Mouse (Mus musculus): Measurements from ENCODE around the gene Gm35315. TPM values are rescaled to one million over a fixed set of nuclear protein-coding genes. Genes with fewer than 3 reads are reported as not detected.

Gm35315 gene
- 0.67 and 0.71 TPM in 2 replicates for polyA plus RNA-seq (2012; rRNA removed)

DNA sequence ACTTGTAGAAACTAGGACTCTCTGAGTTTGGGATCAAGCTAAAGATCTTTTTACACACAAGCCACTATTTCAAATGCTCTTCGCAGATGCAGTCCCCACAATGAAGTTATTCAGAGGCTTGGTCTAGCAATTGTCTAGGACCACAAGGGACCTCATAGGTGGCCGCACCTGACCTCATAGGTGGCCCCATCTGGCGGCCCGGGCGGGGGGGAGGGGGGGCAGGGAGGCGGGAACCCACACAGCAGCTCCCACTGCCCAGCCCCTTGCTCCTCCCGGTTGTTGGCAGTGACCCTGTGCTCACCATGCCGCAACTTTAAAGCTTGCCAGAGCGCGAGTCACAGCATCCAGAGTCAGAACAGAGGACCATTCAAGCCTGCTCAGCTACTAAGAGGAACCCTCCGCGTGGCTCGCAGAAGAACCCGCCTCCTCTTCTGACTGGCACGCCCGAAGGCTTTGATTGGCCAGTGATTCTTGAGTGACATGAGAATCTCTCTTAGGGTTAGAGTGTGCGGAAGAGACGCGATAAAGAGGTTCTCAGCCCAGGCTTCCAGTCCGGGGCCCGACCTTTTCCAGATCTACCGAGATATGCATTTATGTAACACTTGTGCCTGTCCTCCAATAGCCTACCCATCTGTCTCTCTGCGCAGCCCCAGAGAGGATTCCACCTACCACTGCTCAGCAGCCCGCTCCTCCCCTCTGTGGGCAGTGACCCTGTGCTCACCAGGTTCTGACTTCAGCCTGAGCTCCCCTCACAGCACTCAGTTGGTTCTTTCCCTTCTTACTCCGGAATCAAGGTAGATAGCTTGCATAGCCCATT, at the start of gene Gm35315:
TSS of gene Gm35315 (minus strand) at position 391 of the 817 bp plus-strand sequence.

DNA sequence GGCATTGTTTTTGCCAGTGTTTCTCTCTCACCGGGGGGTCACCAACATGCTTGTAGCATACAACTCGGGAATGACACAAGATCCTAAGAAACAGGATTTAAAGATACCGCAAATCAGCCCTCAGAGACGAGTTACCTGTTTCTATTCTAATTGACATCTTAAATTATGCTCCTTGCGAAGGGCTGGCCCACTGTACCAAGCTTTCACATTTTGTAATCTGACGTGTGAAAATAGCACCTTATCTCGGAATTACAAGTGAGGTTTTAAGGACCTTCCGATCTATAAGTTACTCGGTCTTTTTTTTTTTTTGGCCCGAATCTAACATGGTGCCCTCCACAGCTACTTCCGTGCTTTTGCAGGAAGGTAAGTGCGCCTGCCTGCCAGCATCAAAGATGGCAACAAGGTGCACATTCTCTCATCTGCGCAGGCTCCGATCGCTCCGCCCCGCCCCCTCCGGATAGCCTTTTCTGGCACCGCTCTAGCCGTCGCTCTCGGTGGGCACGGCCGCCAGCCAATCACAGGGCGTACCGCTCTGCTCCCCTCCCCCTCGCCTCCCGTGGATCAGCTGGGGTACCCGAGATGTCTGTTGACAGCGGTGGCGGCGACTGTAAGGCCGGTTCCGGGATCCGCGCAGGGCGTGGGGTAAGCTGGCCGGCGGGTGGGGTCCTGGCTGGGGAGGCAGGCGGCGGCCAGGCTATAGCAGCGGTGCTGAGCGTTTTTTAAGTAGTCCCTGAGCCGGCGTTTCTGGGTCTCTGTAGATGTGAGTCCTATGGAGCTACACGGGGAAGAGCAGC, 41.3 kb upstream of the Gm35315 start, which contains the start of gene Chfr:
TSS of gene Chfr (plus strand) at position 550 of the 794 bp plus-strand sequence.

DNA sequence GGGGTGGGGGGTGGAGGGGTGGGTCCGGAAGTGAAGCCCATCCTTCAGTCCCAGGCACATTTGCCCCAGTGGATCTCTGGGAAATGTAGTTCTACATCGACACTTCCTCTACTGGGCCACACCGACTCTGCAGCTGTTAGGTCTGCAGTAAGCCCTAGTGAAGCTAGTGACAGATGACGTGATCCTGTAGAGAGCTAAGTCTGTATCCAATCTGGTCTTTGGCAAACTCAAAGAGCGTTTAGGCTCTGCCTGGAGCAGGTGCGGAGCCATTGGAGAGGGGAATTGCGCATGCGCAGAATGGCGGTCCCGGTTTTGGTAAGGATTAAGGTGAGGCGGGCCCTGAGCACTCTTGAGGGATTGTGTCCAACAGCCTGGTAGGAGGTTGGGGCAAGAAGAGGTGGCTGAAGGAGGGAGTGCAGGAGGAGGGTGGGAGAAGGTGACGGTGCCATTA, 15.8 kb upstream of the Gm35315 start, which contains the start of gene Zfp605:
TSS of gene Zfp605 (plus strand) at position 102 of the 451 bp plus-strand sequence.

DNA sequence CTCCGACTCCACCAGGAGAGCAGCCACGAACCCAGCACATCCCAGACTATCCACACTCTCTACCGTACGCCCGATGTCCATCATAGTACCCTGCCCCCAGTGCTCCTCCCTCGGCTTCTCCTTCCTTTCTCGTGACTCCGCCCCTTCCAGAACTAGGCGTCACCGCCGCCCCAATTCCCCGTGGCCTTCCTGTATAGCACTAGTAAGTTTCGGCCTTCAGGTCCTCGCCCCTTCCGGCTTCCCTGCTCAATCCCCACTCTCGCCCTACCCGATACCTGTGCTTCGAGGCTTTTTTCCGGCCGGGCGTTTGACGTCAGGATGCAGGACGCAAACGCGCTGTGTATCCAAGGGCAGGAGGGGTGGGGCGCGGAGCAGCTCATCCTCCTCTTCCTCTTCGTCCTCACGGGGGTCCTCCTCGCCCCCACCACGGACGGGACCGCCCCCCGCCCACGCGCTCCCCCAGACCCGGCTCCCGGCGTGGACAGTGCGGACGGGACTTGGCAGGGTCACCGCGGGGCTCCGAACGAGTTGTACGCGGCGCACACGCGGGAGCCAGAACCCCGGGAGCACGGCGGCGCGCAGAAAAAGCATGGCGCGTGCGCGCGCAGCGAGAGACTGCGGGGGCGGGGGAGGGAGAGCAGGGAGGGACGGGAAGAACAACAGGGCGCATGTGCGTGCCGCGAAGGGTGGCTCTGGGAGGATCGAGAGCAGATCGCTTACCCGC, 13.5 kb upstream of the Gm35315 start, which contains the start of gene Gtpbp6:
TSS of gene Gtpbp6 (minus strand) at position 617 of the 724 bp plus-strand sequence.

DNA sequence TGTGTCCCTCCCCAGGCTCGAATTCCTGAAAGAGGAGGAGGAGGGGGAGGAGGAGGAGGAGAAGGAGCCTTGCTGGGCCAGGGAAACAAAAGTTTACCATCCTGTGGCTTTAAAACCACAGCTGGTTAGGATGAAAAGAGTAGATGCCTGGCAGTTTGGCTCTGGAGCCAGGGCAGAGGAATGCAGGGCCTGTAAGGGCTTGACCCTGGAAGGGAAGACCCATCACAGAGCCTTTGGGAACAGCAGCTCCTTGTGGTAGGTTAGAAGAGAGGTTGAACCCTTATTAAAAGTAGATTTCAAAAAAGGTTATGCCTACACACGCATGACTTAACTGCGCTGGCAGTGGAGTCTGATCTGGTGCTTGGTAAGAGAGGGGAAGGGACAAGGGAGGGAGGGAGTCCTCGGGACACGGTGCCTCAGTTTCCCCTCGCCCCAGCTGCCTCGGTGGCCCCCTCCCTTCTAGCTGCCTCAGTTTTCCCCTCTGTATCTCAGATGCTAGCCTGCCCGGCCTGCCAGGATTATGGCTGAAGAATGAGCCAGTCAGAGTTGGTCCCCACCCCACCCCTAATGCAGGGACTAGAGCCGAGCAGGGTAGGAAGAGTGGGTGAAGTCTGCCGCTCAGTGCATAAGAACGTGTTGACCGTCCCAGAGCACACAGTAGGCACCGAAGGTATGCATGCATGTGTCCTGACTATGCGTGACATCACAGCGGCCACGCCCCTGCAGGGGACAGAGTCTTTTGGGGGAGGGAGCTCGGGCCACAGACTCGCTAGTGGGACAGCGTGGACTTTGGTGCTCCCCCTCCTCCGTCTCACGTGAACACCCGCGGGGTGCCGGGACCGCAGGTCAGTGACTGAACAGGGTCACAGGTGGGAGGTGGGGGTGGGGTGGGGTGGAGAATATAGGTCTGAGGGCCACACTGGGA, 5.7 kb upstream of the Gm35315 start, which contains the start of gene Plcxd1:
TSS of gene Plcxd1 (plus strand) at position 314 of the 925 bp plus-strand sequence.

DNA sequence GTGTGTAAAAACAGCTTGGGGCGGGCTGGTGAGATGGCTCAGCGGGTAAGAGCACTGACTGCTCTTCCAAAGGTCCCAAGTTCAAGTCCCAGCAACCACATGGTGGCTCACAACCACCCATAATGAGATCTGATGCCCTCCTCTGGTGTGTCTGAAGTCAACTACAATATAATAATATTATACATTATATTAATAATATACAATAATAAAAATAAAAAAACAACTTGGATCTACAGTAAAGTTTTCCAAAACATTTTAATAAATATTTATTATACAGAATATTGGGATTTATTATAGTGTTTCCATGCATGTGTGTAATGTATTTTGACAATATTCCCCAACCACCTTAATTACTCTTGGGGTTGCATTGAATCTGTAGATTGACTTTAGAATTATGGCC, 21.8 kb downstream of the Gm35315 start, which contains the start of gene Gm17655:
TSS of gene Gm17655 (minus strand) at position 101 of the 400 bp plus-strand sequence.

Other genes with a start within 250 kb of the Gm35315 start
- gene Gm15446, start 171.0 kb downstream of the Gm35315 start, polyA plus RNA-seq (2012; rRNA removed): 0.03 and 0.08 TPM in 2 replicates
- 44.7 and 46.9 TPM in 2 replicates for gene Zfp932, start 97.9 kb downstream of the Gm35315 start, polyA plus RNA-seq (2012; rRNA removed)
- gene Gm17655, start 21.9 kb downstream of the Gm35315 start, polyA plus RNA-seq (2012; rRNA removed): 0.79 and 1.5 TPM in 2 replicates
- gene Plcxd1, start 5.5 kb upstream of the Gm35315 start, polyA plus RNA-seq (2012; rRNA removed): 8.8 and 9.1 TPM in 2 replicates
- 220 and 234 TPM in 2 replicates for gene Gtpbp6, start 13.8 kb upstream of the Gm35315 start, polyA plus RNA-seq (2012; rRNA removed)
- 9.3 and 9.8 TPM in 2 replicates for gene Zfp605, start 15.7 kb upstream of the Gm35315 start, polyA plus RNA-seq (2012; rRNA removed)
- 105 and 112 TPM in 2 replicates for gene Chfr, start 41.4 kb upstream of the Gm35315 start, polyA plus RNA-seq (2012; rRNA removed)
- 18.7 and 20.3 TPM in 2 replicates for gene Golga3, start 82.3 kb upstream of the Gm35315 start, polyA plus RNA-seq (2012; rRNA removed)
- gene Ankle2, start 136.6 kb upstream of the Gm35315 start, polyA plus RNA-seq (2012; rRNA removed): 17.2 and 19.1 TPM in 2 replicates
- 56.2 and 59.1 TPM in 2 replicates for gene Pgam5, start 175.5 kb upstream of the Gm35315 start, polyA plus RNA-seq (2012; rRNA removed)
- 5.2 and 6.8 TPM in 2 replicates for gene Pxmp2, start 191.8 kb upstream of the Gm35315 start, polyA plus RNA-seq (2012; rRNA removed)
- 7.8 and 8.8 TPM in 2 replicates for gene Pole, start 191.9 kb upstream of the Gm35315 start, polyA plus RNA-seq (2012; rRNA removed)
- 20.4 and 21.6 TPM in 2 replicates for gene P2rx2, start 248.8 kb upstream of the Gm35315 start, polyA plus RNA-seq (2012; rRNA removed)

Measured in central nervous system, embryonic 18 days (tissue).